Mouse (Mus musculus): ENCODE results near the gene Mfsd14a. TPM values are rescaled to one million over a fixed set of nuclear protein-coding genes. Genes with fewer than 3 reads are reported as not detected.
"Not testable (repeated sequence)": the region's sequence is repeated elsewhere in the genome, so short reads cannot be mapped to it uniquely, and the experiment has no call there.

The Mfsd14a gene
- 10 to 100 TPM; 58.7 to 62.9 TPM for total RNA-seq (2021)
- long read RNA-seq, experiment 1, transcript Mfsd14a-201 (12 exons, 2,782 nt), result major isoform, 132 of 137 reads
- long read RNA-seq, experiment 1, partial matches to known transcripts, result 1 of 137 reads
- long read RNA-seq, experiment 1, other reads (novel, unspliced or antisense), result 4 of 137 reads
- long read RNA-seq, experiment 2, transcript Mfsd14a-201 (12 exons, 2,782 nt), result major isoform, 104 of 112 reads
- long read RNA-seq, experiment 2, partial matches to known transcripts, result 3 of 112 reads
- long read RNA-seq, experiment 2, other reads (novel, unspliced or antisense), result 5 of 112 reads

GRCm38 (mm10) chr3:116662463-116662863 is at the start of gene Mfsd14a:
Mfsd14a (minus strand) TSS chr3:116662677.
- peak; percentile 96 to 98 for DNase-seq (ENCODE audit: low spot score in 2 of 2)
- intact Hi-C loops (cut with DNase I), result loop anchor here (2.0 kb wide), 1 partner anchor 68 kb away; the partner anchor contains the start of gene Sass6

GRCm38 (mm10) chr3:116711624-116712435 is 49.4 kb upstream of the Mfsd14a start:
- DNase-seq (ENCODE audit: low spot score in 2 of 2), result peak; percentile 70 to 80
- intact Hi-C loops (cut with DNase I), result no loop called here

- intact Hi-C loops (cut with DNase I), result no loop called here
- no peak for DNase-seq (ENCODE audit: low spot score in 2 of 2)
Measured at GRCm38 (mm10) chr3:116710941-116711340, 48.5 kb upstream of the Mfsd14a start.

GRCm38 (mm10) chr3:116705637-116706204 is 43.2 kb upstream of the Mfsd14a start:
- intact Hi-C loops (cut with DNase I), result no loop called here
- no peak for DNase-seq (ENCODE audit: low spot score in 2 of 2)

GRCm38 (mm10) chr3:116703835-116704234 is 41.4 kb upstream of the Mfsd14a start:
- intact Hi-C loops (cut with DNase I), result no loop called here
- DNase-seq (ENCODE audit: low spot score in 2 of 2), result no peak

GRCm38 (mm10) chr3:116702647-116703272 is 40.3 kb upstream of the Mfsd14a start:
- DNase-seq (ENCODE audit: low spot score in 2 of 2), result no peak
- intact Hi-C loops (cut with DNase I), result no loop called here

- intact Hi-C loops (cut with DNase I), result no loop called here
- no peak for DNase-seq (ENCODE audit: low spot score in 2 of 2)
Measured at GRCm38 (mm10) chr3:116701601-116702000, 39.1 kb upstream of the Mfsd14a start.

GRCm38 (mm10) chr3:116698786-116699185 is 36.3 kb upstream of the Mfsd14a start:
- intact Hi-C loops (cut with DNase I), result no loop called here
- DNase-seq (ENCODE audit: low spot score in 2 of 2), result no peak

- intact Hi-C loops (cut with DNase I), result no loop called here
- no peak for DNase-seq (ENCODE audit: low spot score in 2 of 2)
Measured at GRCm38 (mm10) chr3:116695666-116695985, 33.1 kb upstream of the Mfsd14a start.

- intact Hi-C loops (cut with DNase I), result no loop called here
- DNase-seq (ENCODE audit: low spot score in 2 of 2), result no peak
Measured at GRCm38 (mm10) chr3:116694955-116695665, 32.6 kb upstream of the Mfsd14a start.

GRCm38 (mm10) chr3:116694312-116694711 is 31.8 kb upstream of the Mfsd14a start:
- intact Hi-C loops (cut with DNase I), result no loop called here
- no peak for DNase-seq (ENCODE audit: low spot score in 2 of 2)

- intact Hi-C loops (cut with DNase I), result no loop called here
- DNase-seq (ENCODE audit: low spot score in 2 of 2), result no peak
Measured at GRCm38 (mm10) chr3:116681160-116681559, 18.7 kb upstream of the Mfsd14a start, which contains the start of gene Gm43191. Gm43191 (minus strand) TSS chr3:116681260.

GRCm38 (mm10) chr3:116664281-116664680 is 1.8 kb upstream of the Mfsd14a start:
- DNase-seq (ENCODE audit: low spot score in 2 of 2); intact Hi-C loops (cut with DNase I): not testable (repeated sequence)

- peak in 1 of 2 experiments; percentile 28 for DNase-seq (ENCODE audit: low spot score in 2 of 2)
- intact Hi-C loops (cut with DNase I), result loop anchor here (2.0 kb wide), 1 partner anchor 67 kb away; the partner anchor contains the start of gene Sass6
Measured at GRCm38 (mm10) chr3:116661870-116662414, 535 bp downstream of the Mfsd14a start.

GRCm38 (mm10) chr3:116661288-116661869 is 1.1 kb downstream of the Mfsd14a start:
- no peak for DNase-seq (ENCODE audit: low spot score in 2 of 2)
- intact Hi-C loops (cut with DNase I), result no loop called here

- DNase-seq (ENCODE audit: low spot score in 2 of 2), result no peak
- intact Hi-C loops (cut with DNase I), result no loop called here
Measured at GRCm38 (mm10) chr3:116659856-116660430, 2.5 kb downstream of the Mfsd14a start.

- DNase-seq (ENCODE audit: low spot score in 2 of 2), result no peak
- intact Hi-C loops (cut with DNase I), result no loop called here
Measured at GRCm38 (mm10) chr3:116658928-116659565, 3.4 kb downstream of the Mfsd14a start.

Data from left cerebral cortex, postnatal 14 days (tissue).